Mouse (Mus musculus): ENCODE data around the gene Chd6. TPM values are rescaled to one million over a fixed set of nuclear protein-coding genes. Genes with fewer than 3 reads are reported as not detected.
A peak's percentile ranks its signal among the peaks of the same experiment; 100 is the strongest.

The Chd6 gene
- 10 to 100 TPM; 22.1 to 25.2 TPM for polyA plus RNA-seq (2017; shearing (Covaris generic))

GRCm38 (mm10) chr2:161108933-161109371 lies at the start of gene Chd6:
Gene Chd6 (minus strand): TSS chr2:161109075.
- peak; percentile 99 for ATAC-seq

- ATAC-seq: no peak
Observed at GRCm38 (mm10) chr2:161150004-161150842, 41.3 kb upstream of the Chd6 start.

DNA sequence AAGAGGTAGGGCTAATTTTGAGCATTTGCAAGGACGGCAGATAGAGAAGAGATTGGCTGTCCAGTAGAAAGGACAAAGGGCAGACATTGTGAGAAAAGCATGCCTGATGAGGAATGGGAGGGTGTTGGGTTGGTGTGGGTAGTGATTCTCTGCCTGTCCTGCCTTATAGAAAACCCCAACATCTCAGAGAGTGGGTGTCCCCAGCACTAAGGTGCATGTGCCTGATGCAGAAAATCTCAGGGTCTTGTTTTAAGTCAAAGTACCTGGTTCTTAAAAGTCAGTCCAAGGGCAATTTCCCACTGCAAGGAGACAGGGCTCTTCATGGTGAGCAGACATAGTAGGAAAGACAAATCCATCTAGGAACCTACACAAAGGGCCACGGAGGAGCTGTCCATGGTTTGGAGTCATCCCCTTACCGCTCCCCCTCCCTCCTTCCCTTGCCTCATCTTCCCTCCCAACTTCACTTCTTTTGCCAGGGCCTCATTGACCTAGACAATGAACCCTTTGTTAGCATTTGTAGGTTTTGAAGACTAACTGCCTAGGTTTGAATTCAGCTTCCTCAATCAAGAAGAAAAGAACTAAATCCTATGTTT lies 39.6 kb upstream of the Chd6 start:
- no peak for ATAC-seq

DNA sequence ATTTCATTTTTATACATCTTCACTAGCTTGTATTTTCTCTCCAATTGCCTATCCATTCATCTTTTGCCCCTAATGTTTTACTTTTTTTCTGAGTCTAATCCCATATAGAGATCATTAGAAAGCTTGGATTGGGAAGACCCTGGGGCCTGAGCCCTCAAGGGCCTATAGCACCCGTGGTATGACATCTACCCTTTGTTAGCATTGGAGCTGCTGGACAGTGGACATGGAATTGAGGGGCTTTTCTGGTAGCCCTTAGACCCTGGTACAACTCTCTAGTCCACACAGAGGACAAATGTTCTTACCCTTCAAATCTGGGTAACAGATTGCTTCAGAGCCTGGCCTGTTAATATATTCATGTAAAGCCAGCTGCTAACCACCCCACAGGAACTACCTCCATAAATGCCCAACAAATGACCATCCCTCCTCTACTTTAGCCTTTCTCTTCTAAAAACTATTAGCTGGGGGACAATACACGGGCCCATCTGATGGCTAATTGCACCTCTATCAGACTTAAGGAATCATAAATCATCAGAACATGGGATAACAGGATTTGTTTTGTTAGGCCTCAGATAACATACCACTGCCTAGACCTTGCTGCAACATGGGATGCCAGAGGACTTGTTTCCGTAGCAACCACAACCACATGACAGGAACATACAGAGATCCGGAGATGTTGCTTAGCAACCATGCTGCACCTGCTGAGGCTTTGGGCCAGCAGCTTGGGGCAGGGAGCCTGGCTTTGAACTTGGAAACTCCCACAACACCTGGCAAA lies 39.0 kb upstream of the Chd6 start:
- no peak for ATAC-seq

DNA sequence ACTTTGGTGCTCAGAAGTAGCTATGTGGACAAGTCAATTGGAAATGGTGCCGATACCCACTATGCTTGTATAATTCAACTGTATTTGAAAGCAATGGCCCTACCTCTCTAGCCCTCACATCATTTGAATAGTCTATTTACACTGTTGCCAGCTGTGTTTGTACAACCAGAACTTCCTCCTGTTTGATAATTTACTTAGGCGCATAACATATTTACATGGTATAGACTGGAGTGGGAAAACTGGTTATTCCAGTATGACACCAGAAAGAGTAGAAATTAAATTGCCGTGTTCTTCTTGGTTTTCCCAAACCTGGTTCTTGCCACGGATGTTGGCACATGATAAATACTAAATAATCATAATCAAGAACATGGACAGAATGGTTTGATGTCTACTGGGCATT lies 35.9 kb upstream of the Chd6 start:
- ATAC-seq: no peak

DNA sequence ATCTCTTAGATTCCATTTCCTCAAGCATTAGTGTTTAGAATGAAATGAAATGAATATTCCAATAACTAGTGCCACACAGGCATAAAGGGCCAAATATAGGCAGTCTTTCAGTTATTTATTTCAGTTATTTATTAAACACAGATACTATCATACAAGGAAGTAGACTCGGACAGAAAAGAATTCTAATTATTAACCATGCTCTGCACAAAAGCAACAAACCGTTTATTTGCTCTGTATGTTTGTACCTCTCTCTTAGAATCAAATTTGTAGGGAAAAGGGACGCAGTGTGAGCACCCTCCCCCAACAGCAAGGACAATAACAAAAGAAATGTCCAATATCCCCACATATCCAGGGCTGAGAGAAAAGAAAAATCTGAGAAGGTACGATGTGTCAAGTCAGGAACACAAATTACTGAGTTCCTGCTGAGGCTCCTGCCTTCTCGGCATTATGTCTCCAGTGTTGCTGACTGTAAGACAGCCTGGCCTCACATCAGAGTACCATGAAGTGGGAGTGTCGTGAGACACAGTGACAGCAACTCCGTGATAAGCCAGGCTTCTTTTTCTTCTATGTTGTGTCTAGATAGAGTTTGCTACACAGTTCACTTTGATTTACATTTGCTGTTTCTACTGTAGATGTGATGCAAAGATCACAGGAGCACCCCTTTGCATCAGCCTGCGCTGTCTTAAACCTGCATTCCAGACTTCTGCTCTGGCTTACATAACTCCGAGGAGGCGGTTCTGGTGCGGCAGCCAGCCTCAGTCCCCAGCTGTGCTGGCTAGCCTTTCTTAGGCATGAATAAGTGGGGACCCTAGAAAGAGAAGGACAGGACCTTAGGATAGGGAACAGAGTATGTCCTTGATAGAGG lies 30.0 kb upstream of the Chd6 start:
- ATAC-seq: no peak

GRCm38 (mm10) chr2:161136999-161137398 lies 28.1 kb upstream of the Chd6 start:
- ATAC-seq: no peak

DNA sequence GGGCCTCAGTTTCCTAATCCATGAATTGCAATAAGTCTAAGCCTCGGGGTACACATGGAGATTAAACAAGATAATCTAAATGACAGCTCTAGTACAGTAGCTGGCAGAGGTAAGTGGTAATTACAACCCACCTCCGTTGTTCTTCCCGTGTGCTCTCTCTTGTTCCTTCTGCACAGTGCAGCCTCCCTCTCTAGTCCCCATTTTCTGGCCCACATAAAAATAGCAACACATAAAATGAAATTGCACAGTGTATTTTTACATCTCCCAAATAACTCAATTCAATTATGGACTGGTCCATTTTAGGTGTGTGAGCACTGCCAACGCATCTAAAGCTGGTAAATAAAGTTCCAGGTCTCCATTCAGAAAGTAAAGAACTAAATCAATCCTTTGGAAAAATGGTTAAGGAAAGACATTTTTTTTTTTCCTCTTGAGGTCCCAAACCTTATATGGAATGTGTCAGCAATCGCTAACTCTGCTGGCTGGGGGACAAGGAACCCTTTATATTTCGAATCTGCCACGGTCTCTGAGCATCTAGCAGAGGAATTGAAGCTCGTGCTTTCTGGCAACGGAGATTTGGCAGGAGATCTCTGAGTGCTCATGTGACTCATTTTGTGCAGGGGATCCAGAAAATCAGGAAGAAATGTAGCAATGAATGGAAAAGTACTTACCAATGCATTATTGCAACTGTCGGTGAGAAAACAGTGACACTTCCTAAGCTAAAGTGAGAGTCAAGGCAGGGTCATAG lies 19.7 kb upstream of the Chd6 start:
- no peak for ATAC-seq

GRCm38 (mm10) chr2:161112011-161112410 lies 3.1 kb upstream of the Chd6 start:
- no peak for ATAC-seq

DNA sequence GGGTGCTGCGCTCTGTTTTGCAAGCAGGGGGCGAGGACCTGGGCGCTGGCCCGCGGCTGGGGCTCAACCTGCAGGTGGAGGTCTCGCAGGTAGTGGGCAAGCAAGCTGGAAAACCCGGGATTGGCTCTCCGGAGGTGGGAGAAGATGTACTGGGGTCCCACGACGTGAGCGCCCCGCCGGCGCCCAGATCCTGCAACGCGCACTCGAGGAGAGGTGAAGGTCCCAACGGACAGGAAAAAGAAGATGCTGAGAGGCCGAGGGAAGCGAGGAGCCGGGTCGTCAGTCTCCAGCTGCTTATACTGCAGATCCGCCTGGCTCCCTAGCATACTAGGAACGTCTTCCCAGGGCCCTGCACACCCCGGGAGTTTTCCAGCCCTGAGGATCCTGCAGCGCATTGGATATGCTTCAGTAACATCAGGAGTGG lies 535 bp upstream of the Chd6 start:
- no peak for ATAC-seq

GRCm38 (mm10) chr2:161108085-161108927 lies 569 bp downstream of the Chd6 start:
- ATAC-seq: peak; percentile 4

DNA sequence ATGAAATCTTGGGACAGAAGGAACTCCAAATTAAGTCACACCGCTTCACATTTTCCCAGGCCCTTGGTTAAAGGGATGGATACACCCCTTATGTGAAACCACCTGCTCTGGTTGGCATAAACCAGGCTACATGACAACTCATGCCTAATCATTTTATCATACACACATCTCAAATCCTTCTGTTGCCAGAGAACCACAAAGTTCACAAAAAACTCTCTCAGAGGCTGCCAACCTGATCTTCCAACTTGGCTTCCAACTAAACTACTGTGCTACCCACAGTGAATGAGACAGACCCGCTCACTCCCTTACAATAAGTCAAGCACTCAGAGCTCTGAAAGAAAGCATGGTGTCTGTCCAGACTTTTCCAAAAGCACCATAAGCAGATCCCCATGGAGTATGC lies 1.6 kb downstream of the Chd6 start:
- no peak for ATAC-seq

DNA sequence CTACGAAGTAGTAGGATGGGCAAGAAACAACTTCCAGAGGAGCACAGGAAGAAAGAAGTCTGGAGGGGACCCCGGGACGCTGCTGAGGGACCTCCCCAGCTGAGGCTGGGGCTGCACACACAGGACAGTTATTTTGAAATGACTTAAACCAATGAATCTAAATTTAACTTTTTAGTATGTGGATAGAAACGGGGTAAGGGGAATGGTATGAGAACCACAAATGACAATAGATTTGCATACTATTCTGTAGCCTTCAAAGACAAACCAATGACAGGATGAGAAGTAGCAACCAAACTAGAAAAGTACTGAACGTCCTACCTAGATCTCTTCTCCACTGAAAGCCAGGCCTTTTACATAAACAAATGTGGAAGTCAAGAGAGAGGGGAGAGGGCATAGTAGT lies 5.1 kb downstream of the Chd6 start:
- no peak for ATAC-seq

GRCm38 (mm10) chr2:161102102-161102501 lies 6.8 kb downstream of the Chd6 start:
- ATAC-seq: no peak

DNA sequence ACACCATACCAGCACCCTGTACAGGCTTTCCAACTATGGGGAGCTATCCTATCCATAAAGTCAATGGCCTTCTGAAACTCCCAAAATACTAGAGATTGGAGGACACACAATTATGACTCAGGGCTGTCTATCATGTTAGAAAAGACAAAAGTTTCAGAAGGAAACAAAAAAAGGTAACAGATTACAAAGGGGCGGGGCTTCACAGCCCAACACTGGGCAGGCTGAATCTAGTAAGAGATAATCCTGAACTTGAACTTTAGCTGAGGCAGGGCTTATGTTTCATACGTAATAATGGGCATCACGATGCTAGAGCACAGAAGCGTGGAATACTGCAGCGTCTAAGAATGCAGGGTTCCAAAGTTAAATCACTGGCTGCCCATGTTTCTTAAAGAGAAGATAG lies 11.1 kb downstream of the Chd6 start:
- ATAC-seq: no peak

DNA sequence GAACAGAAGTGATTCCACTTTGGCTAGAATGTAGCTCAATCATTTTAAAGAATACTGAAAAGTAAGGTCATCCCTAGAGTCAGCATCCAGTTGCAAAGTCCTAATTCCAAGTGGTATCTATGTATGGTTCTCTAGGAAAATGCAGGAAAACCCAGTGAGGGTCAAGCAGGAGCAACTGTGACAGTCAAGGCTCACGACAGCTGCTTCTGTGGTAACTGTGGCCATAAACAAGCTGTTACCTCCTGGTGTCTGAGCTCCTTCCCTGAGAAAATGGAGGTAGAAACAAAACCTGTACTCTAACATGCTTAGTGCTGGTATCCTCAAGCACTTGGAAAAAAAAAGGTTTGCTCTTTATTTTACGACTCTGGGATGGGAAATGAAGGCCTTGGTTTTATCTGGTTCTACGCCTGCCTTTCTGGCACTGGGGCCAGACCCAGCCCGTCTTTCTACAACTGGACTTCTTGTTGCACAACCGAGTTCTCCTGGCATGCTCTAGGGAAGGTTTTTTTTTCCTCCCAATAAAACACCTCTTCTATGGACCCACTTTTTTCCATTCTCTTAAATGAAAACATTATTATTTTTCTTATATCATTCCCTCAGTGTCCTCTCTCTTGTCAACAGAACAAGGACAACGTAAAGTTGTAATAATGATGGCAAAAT lies 18.0 kb downstream of the Chd6 start:
- no peak for ATAC-seq

- peak; percentile 81 for ATAC-seq
Observed at GRCm38 (mm10) chr2:161090200-161090599, 18.7 kb downstream of the Chd6 start.

DNA sequence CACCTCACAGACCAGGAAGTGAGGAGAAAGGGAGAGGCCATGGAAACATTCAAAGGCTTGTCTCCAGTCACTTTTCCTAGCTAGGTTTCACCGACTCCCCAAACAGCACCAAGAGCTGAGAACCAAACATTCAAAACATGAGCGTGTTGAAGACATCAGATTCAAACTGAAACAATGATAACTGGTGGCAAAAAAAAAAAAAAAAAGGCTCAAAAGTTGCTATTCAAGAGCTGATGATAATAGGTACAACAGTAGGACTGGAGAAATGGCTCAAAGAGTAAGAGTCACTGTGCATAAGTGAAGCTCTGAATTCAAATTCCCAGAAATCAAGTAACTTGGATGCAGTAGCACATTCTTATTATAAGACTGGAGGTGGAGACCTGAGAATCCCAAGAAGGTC lies 30.3 kb downstream of the Chd6 start:
- no peak for ATAC-seq

GRCm38 (mm10) chr2:161076262-161076661 lies 32.6 kb downstream of the Chd6 start:
- ATAC-seq: no peak

GRCm38 (mm10) chr2:161075553-161075952 lies 33.3 kb downstream of the Chd6 start:
- ATAC-seq: no peak

All from activated CD4-positive, CD25-positive, alpha-beta regulatory T cell, adult 4 months (primary cell).